Mouse (Mus musculus) neural tube, embryonic 11.5 days (tissue): ENCODE measurements around the gene Ypel3. TPM values are rescaled to one million over a fixed set of nuclear protein-coding genes. Genes with fewer than 3 reads are reported as not detected.
A peak's percentile ranks its signal among the peaks of the same experiment; 100 is the strongest.

Experiments used
- ATAC-seq: fragments of 200-750 bp; cut with Nextera tagmentation; 2 replicates; pipeline ENCODE4 v1.8.0; 2017; ENCODE audit warnings: moderate number of reproducible peaks, mild to moderate bottlenecking, moderate TSS enrichment, moderate library complexity; ENCODE audit not compliant: insufficient read depth, low FRiP score, low TSS enrichment
- DNase-seq: peaks from one replicate; pipeline ENCODE4 v3.0.0-alpha.2; 2015; ENCODE audit warnings: low spot score
- H3K27ac ChIP-seq: fragments of 300-500 bp; sonication (generic); 2 replicates; pipeline ENCODE4 v1.5.1; 2014; ENCODE audit warnings: low read depth, mild to moderate bottlenecking, low read length
- H3K27me3 ChIP-seq: fragments of 300-500 bp; sonication (generic); 2 replicates; pipeline ENCODE4 v1.6.1; 2014; ENCODE audit warnings: mild to moderate bottlenecking, low read length, mixed read lengths; ENCODE audit not compliant: control insufficient read depth, insufficient read depth
- H3K36me3 ChIP-seq: fragments of 300-500 bp; sonication (generic); 2 replicates; pipeline ENCODE4 v1.6.1; 2014; ENCODE audit warnings: mild to moderate bottlenecking, low read length, moderate library complexity, mixed read lengths; ENCODE audit not compliant: control insufficient read depth, insufficient read depth
- H3K4me1 ChIP-seq: fragments of 300-500 bp; sonication (generic); 2 replicates; pipeline ENCODE4 v1.6.1; 2014; ENCODE audit warnings: low read length, mixed read lengths; ENCODE audit not compliant: control insufficient read depth, insufficient read depth
- H3K4me2 ChIP-seq: fragments of 300-500 bp; sonication (generic); 2 replicates; pipeline ENCODE4 v1.6.1; 2014; ENCODE audit warnings: low read depth, mild to moderate bottlenecking, moderate library complexity
- H3K4me3 ChIP-seq: fragments of 300-500 bp; sonication (generic); 2 replicates; pipeline ENCODE4 v1.5.1; 2014; ENCODE audit warnings: low read depth, low read length
- H3K9ac ChIP-seq: fragments of 300-500 bp; sonication (generic); 2 replicates; pipeline ENCODE4 v1.6.1; 2014; ENCODE audit warnings: mild to moderate bottlenecking, low read length
- H3K9me3 ChIP-seq: fragments of 300-500 bp; sonication (generic); 2 replicates; pipeline ENCODE4 v1.6.1; 2016; ENCODE audit warnings: low read length; ENCODE audit not compliant: control insufficient read depth
- WGBS: fragments of 180-500 bp; shearing (Covaris S2); extraction: QIAGEN DNeasy Blood & Tissue Kit; methylation state at CpG from one replicate; pipeline ENCODE4 v1.1.7; 2014; 5-methylcytosine and 5-hydroxymethylcytosine counted together
- polyA plus RNA-seq: library from polyadenylated mRNA; unstranded; fragments of >200 nt; fragmentation: Nextera tagmentation; extraction: Ambion mirVana; gene quantifications from 2 replicates; pipeline ENCODE4 v1.2.1, GENCODE M21; 2014

Gene Ypel3
- polyA plus RNA-seq, 1 experiment from 2014 or later, result 121 TPM

DNA sequence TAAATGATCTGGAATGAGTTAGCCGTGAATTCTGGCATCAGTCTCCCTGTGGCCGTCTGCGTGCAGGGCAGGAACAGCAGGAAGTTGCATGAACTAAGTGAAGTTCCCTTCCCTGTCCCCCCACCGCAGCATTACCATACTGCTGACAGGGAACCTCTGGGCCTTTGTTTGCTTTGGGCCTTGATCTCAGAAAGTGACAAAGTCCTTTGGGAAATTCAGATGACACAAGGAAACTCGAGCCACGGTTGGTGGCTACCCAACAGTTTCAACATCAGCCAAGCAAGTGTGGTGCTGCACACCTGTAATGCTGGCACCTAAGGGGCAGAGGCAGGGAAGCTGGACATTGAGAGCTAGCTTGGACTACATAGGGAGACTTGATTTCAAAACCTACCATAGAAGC is 30.0 kb upstream of the Ypel3 start:
- ATAC-seq, result no peak
- Histone ChIP-seq H3K27me3 (no peaks in the 10 kb centered on the region), H3K4me3 (no peak overlapping the region), H3K9me3 (no peaks in the 10 kb centered on the region), H3K27ac (no peak overlapping the region), H3K36me3 (no peaks in the 10 kb centered on the region), H3K9ac (no peak overlapping the region), H3K4me1 (no peaks in the 10 kb centered on the region), H3K4me2 (no peak overlapping the region)
- WGBS, result 37% methylated on average over 6 of the region's 6 CpGs
- no peak for DNase-seq

DNA sequence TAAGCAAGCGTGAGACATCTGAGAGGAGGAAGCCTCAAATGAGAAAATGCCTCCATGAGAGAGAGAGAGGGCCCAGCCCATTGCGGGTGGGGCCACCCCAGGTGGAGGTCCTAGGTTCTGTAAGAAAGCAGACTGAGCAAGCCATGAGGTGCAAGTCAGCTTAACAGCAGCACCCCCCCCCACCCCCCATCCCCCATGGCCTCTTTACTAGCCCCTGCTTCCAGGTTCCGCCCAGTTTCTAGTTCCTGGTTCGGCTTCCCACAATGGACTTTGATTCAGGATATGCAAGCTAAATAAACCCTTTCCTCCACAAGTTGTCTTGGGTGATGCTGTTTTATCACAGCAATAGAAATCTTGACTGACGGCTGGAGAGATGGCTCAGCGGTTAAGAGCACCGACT is 27.9 kb upstream of the Ypel3 start:
- no peaks in the 10 kb centered on the region for H3K9me3 ChIP-seq
- no peaks in the 10 kb centered on the region for H3K4me1 ChIP-seq
- no peak overlapping the region for H3K9ac ChIP-seq
- no peaks in the 10 kb centered on the region for H3K27me3 ChIP-seq
- ATAC-seq (no peak), DNase-seq (no peak)
- H3K4me2 ChIP-seq, result no peak overlapping the region
- H3K36me3 ChIP-seq, result no peaks in the 10 kb centered on the region
- H3K4me3 ChIP-seq, result no peak overlapping the region
- WGBS, result 77% methylated on average over 7 of the region's 7 CpGs
- H3K27ac ChIP-seq, result no peak overlapping the region

DNA sequence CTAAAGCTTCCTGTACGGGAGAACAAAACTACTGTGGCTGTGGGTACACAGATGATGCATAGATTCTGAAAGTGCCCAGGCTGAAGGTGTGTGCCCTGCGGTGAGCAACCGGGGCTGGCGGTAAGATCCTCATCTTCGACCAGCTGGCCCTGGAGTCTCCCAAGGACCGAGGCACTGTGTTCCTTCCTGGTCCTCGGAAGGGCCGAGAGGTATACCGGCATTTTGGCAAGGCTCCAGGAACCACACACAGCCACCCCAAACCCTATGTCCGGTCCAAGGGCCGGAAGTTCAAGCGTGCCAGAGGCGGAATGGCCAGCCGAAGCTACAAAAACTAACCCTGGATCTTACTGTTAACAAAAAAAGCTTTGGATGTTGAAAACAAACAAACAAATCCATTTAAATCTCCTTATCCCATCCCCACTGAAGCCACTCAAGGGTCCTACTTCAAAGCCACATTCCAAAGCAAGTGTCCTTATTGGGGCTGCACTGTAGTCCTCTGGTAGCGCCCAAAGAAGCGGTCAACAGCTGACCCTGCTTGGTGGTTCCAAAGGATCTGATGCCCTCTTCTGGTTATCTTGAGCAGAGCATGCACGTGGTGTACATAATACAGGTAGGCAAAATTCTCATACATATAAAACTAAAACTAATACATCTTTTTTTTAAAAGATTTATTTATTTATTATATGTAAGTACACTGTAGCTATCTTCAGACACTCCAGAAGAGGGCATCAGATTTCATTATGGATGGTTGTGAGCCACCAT is 27.0 kb upstream of the Ypel3 start:
- Histone ChIP-seq H3K4me1 (no peaks in the 10 kb centered on the region), H3K4me2 (no peak overlapping the region), H3K4me3 (no peak overlapping the region), H3K27me3 (no peaks in the 10 kb centered on the region), H3K9me3 (no peaks in the 10 kb centered on the region), H3K9ac (no peak overlapping the region), H3K36me3 (no peaks in the 10 kb centered on the region), H3K27ac (no peak overlapping the region)
- WGBS, result 96% methylated on average over 17 of the region's 17 CpGs
- DNase-seq, result no peak
- ATAC-seq, result no peak

DNA sequence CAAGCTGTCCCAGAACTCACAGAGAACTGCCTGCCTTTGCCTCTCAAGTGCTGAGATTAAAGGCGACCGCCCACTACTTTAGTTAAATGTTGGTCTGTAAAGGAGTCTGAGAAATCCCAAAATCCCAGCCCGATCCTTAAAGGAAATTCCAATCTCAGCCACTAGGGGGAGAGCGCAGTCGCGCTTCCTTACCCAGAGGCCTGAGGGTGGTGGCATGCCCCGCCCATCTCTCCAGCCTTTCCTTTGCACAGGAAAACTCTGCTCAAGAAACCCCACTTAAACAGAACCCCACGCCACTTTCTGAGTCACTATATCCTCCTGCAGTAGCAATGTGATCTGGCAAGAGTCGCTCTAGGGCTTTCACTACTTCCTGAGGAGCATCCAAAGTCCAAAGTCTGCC is 21.9 kb upstream of the Ypel3 start:
- no peaks in the 10 kb centered on the region for H3K27me3 ChIP-seq
- H3K4me3 ChIP-seq, result no peak overlapping the region
- 0 out of 2 replicates have a peak overlapping the region, but pooled peaks have one; percentile 27 for H3K9ac ChIP-seq
- H3K27ac ChIP-seq, result no peak overlapping the region
- no peaks in the 10 kb centered on the region for H3K9me3 ChIP-seq
- WGBS, result under 1% methylated on average over 9 of the region's 9 CpGs
- DNase-seq (peak; percentile 83), ATAC-seq (peak; percentile 54; the same call in 1 of the 2 replicates)
- H3K4me1 ChIP-seq, result no peaks in the 10 kb centered on the region
- H3K4me2 ChIP-seq, result no peak overlapping the region
- H3K36me3 ChIP-seq, result no peaks in the 10 kb centered on the region

DNA sequence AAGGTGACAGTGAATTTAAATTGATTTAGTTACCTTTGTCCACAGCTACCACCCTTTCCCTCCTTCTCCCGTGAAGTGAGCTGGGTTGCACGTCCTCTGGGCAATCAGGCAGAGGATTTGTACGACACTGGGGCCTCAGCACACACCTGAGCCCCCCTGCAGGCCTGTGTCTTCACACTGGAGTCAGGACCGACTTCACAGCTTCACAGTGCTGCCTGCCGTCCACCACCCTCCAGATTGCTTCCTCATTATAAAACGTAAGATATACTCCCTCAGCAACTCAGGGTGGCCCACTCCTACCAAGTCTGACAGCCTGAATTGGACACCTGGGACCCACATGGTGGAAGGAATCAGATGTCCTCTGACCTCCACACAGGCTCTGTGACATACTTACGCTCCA is 18.2 kb upstream of the Ypel3 start:
- 68% methylated on average over 7 of the region's 7 CpGs for WGBS
- no peaks in the 10 kb centered on the region for H3K9me3 ChIP-seq
- no peaks in the 10 kb centered on the region for H3K27me3 ChIP-seq
- ATAC-seq, result peak; percentile 15; the same call in 1 of the 2 replicates
- H3K4me3 ChIP-seq, result no peak overlapping the region
- H3K4me2 ChIP-seq, result no peak overlapping the region
- H3K4me1 ChIP-seq, result 0 out of 2 replicates have a peak, but pooled peaks cover 2% of the 10 kb centered on the region
- no peak for DNase-seq
- no peak overlapping the region for H3K9ac ChIP-seq
- no peak overlapping the region for H3K27ac ChIP-seq
- H3K36me3 ChIP-seq, result no peaks in the 10 kb centered on the region

DNA sequence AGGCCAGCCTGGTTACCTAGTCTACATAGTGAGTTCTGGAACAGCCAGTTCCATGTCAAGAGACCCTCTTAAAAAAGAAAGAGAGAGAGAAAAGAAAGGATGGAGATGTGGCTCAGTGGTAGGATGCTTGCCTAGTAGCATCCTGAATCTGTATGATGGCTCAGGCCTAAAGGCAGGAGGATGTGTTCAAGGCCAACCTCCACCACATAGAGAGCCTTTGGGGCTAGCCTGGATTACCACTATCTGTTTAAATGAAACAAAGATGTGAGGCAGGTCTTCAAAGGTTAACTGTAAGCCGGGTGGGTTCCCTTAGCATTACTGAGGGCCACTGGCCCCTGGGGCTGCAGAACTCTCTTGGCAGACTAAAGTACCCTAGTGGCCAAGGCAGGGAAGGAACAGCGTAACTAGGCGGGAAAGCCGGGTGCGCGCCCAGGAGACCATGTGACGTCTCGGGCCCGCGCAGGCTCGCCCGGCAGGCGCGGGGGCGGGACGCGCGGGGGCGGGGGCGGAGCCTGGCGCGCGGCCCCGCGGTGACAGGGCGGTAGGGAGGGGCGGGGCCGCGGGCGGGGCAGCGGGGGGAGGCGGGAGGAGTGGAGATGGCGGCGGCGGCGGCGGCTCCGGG is 17.6 kb upstream of the Ypel3 start, which contains the start of gene Mapk3:
TSS of gene Mapk3 (plus strand) at position 552 of the 622 bp plus-strand sequence.
- ATAC-seq (peak; percentile 51), DNase-seq (peak; percentile 91)
- WGBS, result 0% methylated on average over 6 of the region's 38 CpGs
- H3K27ac ChIP-seq, result peak within 1 kb of the TSS; percentile 75
- peak within 1 kb of the TSS; percentile 64 for H3K4me3 ChIP-seq
- 0 out of 2 replicates have a peak, but pooled peaks cover 2% of the 10 kb centered on the region for H3K4me1 ChIP-seq
- peak within 1 kb of the TSS; percentile 78 for H3K9ac ChIP-seq
- H3K36me3 ChIP-seq, result no peaks in the 10 kb centered on the region
- H3K9me3 ChIP-seq, result no peaks in the 10 kb centered on the region
- no peaks in the 10 kb centered on the region for H3K27me3 ChIP-seq
- H3K4me2 ChIP-seq, result peak within 1 kb of the TSS; percentile 96

DNA sequence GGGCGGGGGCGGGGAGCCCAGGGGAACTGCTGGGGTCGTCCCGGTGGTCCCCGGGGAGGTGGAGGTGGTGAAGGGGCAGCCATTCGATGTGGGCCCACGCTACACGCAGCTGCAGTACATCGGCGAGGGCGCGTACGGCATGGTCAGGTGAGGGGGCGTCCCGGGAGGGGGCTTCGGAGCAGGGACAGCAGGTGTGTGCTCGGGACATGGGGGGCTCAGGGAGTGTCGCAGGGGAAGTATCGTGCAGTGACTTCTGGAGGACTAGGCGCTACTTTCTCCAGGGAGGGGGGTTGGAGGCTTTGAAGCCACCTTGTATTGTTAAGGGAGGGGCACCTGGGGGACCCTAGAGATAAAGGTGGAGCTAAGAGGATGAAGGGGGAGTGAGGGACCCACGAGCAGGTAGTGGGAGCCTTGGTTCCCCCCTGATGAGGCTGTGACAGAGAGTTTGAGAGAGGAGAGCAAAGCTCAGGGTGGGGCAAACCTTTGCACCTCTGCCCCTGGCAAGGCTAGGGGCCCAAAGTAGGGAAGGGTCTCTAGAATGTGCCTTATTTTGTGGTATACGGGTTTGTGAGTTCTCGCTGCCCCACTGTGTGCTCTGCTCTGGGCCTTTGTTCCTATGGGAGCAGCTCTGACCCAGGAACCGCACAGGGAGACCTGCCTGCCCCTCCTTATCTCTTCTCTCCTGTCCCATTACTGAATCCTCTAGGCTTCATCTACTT is 16.9 kb upstream of the Ypel3 start:
- ATAC-seq, result peak; percentile 57
- Histone ChIP-seq H3K9ac (peak overlapping the region; percentile 78), H3K27ac (peak overlapping the region; percentile 75), H3K36me3 (no peaks in the 10 kb centered on the region; the same call in 1 of the 2 replicates), H3K27me3 (no peaks in the 10 kb centered on the region), H3K9me3 (no peaks in the 10 kb centered on the region), H3K4me1 (0 out of 2 replicates have a peak, but pooled peaks cover 2% of the 10 kb centered on the region), H3K4me2 (peak overlapping the region; percentile 96), H3K4me3 (peak overlapping the region; percentile 64)
- WGBS, result under 1% methylated on average over 21 of the region's 24 CpGs
- no peak for DNase-seq

DNA sequence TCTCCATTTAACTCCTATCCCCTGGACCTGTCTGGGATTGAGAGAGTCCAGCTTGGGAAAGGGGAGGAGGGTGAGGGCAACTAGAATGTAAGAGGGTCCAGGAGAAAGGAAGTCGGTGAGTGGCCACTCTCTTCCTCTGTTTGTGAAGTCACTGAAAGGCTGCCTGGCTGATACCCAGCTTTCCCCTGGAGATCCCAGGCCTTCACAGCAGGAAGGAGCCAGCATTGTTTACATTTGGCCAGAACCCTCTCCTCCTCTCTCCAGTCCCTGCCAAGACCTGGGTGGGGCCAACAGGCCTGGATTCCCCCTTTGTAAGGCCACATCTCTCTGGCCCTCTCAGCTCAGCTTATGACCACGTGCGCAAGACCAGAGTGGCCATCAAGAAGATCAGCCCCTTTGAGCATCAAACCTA is 16.4 kb upstream of the Ypel3 start:
- ATAC-seq, result no peak
- H3K4me3 ChIP-seq, result peak overlapping the region; percentile 64
- peak overlapping the region; percentile 78 for H3K9ac ChIP-seq
- DNase-seq, result no peak
- H3K4me2 ChIP-seq, result peak overlapping the region; percentile 96
- H3K27me3 ChIP-seq, result no peaks in the 10 kb centered on the region
- H3K27ac ChIP-seq, result peak overlapping the region; percentile 75
- no peaks in the 10 kb centered on the region; the same call in 1 of the 2 replicates for H3K36me3 ChIP-seq
- 0 out of 2 replicates have a peak, but pooled peaks cover 2% of the 10 kb centered on the region for H3K4me1 ChIP-seq
- H3K9me3 ChIP-seq, result no peaks in the 10 kb centered on the region
- 26% methylated on average over 3 of the region's 3 CpGs for WGBS
